Mouse (Mus musculus) bone marrow, adult 2 months (tissue): ENCODE data around the gene Tedc2. TPM values are rescaled to one million over a fixed set of nuclear protein-coding genes. Genes with fewer than 3 reads are reported as not detected.
A peak's percentile ranks its signal among the peaks of the same experiment; 100 is the strongest.

Experiments
- H3K27ac ChIP-seq: fragments of 200-500 bp; 2 replicates; pipeline ENCODE4 v1.5.1; 2012; ENCODE audit warnings: low read depth, mild to moderate bottlenecking, control low read depth, inconsistent platforms, low read length; ENCODE audit not compliant: control insufficient read depth, poor library complexity, insufficient read depth
- H3K4me1 ChIP-seq: fragments of 200-500 bp; 2 replicates; pipeline ENCODE4 v1.6.1; 2011; ENCODE audit warnings: low read length; ENCODE audit not compliant: control insufficient read depth, insufficient read depth
- H3K4me3 ChIP-seq: fragments of 200-500 bp; replicated peaks from 2 replicates; pipeline ENCODE3; 2011; ENCODE audit warnings: mild to moderate bottlenecking, low read depth, low read length, control low read depth; ENCODE audit not compliant: control insufficient read depth
- CTCF ChIP-seq: fragments of 200-500 bp; IDR thresholded peaks from 2 replicates; pipeline ENCODE4 v1.5.1; 2011; ENCODE audit warnings: low read length, control low read depth; ENCODE audit not compliant: control insufficient read depth, insufficient read depth
- POLR2A ChIP-seq: fragments of 200-500 bp; IDR thresholded peaks from 2 replicates; pipeline ENCODE4 v1.6.1; 2011; ENCODE audit warnings: low read depth, mild to moderate bottlenecking, control low read depth, low read length, borderline replicate concordance; ENCODE audit not compliant: control insufficient read depth
- WGBS: fragments of 180-500 bp; shearing (Covaris S2); methylation state at CpG from one replicate; pipeline ENCODE4 v1.1.7; 2018; 5-methylcytosine and 5-hydroxymethylcytosine counted together
- polyA plus RNA-seq: library from polyadenylated mRNA; stranded (reverse); fragments of >200 nt; gene quantifications from 2 replicates; pipeline ENCODE4 v1.2.4, GENCODE M21; 2011; ENCODE audit warnings: low replicate concordance; ENCODE audit not compliant: missing spikeins, insufficient read depth, insufficient read length

Tedc2 gene
- polyA plus RNA-seq, 1 experiment: 15.1 TPM

- TF ChIP-seq POLR2A: no peak
- no peak for TF ChIP-seq CTCF
- H3K4me3 ChIP-seq: no peak overlapping the region
- WGBS: 95% methylated on average over 8 of the region's 8 CpGs
- no peaks in the 10 kb centered on the region; the same call in 1 of the 2 replicates for H3K4me1 ChIP-seq
- peak overlapping the region; percentile 53 for H3K27ac ChIP-seq
Observed at GRCm38 (mm10) chr17:24226721-24227120, 6.1 kb upstream of the Tedc2 start.

- TF ChIP-seq CTCF (no peak), POLR2A (no peak)
- Histone ChIP-seq H3K4me3 (no peak overlapping the region), H3K4me1 (no peaks in the 10 kb centered on the region; the same call in 1 of the 2 replicates), H3K27ac (peak overlapping the region; percentile 53)
- WGBS: 66% methylated on average over 5 of the region's 5 CpGs
Observed at GRCm38 (mm10) chr17:24225851-24226250, 5.2 kb upstream of the Tedc2 start.

GRCm38 (mm10) chr17:24224741-24225140 is 4.1 kb upstream of the Tedc2 start:
- TF ChIP-seq CTCF (no peak), POLR2A (no peak)
- Histone ChIP-seq H3K4me3 (no peak overlapping the region), H3K4me1 (no peaks in the 10 kb centered on the region; the same call in 1 of the 2 replicates), H3K27ac (no peak overlapping the region)
- 89% methylated on average over 10 of the region's 10 CpGs for WGBS

GRCm38 (mm10) chr17:24223513-24223912 is 2.9 kb upstream of the Tedc2 start:
- no peak overlapping the region for H3K27ac ChIP-seq
- no peak overlapping the region for H3K4me3 ChIP-seq
- no peaks in the 10 kb centered on the region; the same call in 1 of the 2 replicates for H3K4me1 ChIP-seq
- 93% methylated on average over 5 of the region's 5 CpGs for WGBS
- no peak for TF ChIP-seq POLR2A
- no peak for TF ChIP-seq CTCF

- 85% methylated on average over 6 of the region's 6 CpGs for WGBS
- H3K4me3 ChIP-seq: no peak overlapping the region
- H3K4me1 ChIP-seq: no peaks in the 10 kb centered on the region; the same call in 1 of the 2 replicates
- TF ChIP-seq POLR2A: no peak
- no peak for TF ChIP-seq CTCF
- H3K27ac ChIP-seq: no peak overlapping the region
Observed at GRCm38 (mm10) chr17:24222653-24223052, 2.0 kb upstream of the Tedc2 start.

- H3K4me1 ChIP-seq: no peaks in the 10 kb centered on the region; the same call in 1 of the 2 replicates
- 87% methylated on average over 4 of the region's 4 CpGs for WGBS
- no peak overlapping the region for H3K4me3 ChIP-seq
- no peak overlapping the region for H3K27ac ChIP-seq
- TF ChIP-seq POLR2A (no peak), CTCF (no peak)
Observed at GRCm38 (mm10) chr17:24216836-24217235, 3.8 kb downstream of the Tedc2 start.

- no peak for TF ChIP-seq CTCF
- no peak for TF ChIP-seq POLR2A
- 73% methylated on average over 6 of the region's 6 CpGs for WGBS
- H3K4me1 ChIP-seq: peaks cover 1% of the 10 kb centered on the region; the same call in 1 of the 2 replicates
- H3K4me3 ChIP-seq: no peak overlapping the region
- no peak overlapping the region for H3K27ac ChIP-seq
Observed at GRCm38 (mm10) chr17:24213186-24213585, 7.5 kb downstream of the Tedc2 start.

GRCm38 (mm10) chr17:24212441-24213018 is 8.1 kb downstream of the Tedc2 start:
- no peak overlapping the region for H3K4me3 ChIP-seq
- TF ChIP-seq CTCF: no peak
- no peak for TF ChIP-seq POLR2A
- H3K27ac ChIP-seq: no peak overlapping the region
- H3K4me1 ChIP-seq: peaks cover 1% of the 10 kb centered on the region
- 39% methylated on average over 5 of the region's 5 CpGs for WGBS

- Histone ChIP-seq H3K27ac (no peak overlapping the region), H3K4me1 (peaks cover 1% of the 10 kb centered on the region), H3K4me3 (no peak overlapping the region)
- WGBS: 7% methylated on average over 37 of the region's 37 CpGs
- TF ChIP-seq CTCF (no peak), POLR2A (no peak)
Observed at GRCm38 (mm10) chr17:24211631-24212440, 8.8 kb downstream of the Tedc2 start.
